Mouse (Mus musculus): Measurements from ENCODE around the gene St8sia1. TPM values are rescaled to one million over a fixed set of nuclear protein-coding genes. Genes with fewer than 3 reads are reported as not detected.
"Not testable (repeated sequence)": the region's sequence is repeated elsewhere in the genome, so short reads cannot be mapped to it uniquely, and the experiment has no call there.

St8sia1 gene
- polyA plus RNA-seq, 1 experiment from 2014 or later: 3.6 TPM

DNA sequence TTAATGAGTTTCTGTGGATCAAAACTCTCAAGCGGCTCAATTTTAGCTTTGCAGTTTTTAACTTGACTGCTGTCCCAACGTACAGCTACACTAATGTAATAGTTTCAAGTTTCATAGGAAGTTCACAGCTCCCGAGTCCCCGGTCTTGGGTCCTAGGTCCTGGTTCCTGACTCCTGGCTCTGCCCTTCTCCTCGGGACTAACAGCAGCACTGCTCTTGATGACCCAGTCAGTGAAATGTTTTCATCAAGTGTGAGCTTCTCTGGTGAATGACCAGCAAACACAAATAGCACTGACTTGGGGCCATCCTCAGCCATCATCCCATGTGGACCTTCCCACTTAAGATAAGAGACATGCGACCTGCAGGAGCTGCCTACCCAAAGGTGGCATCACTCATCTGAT lies 24.0 kb upstream of the St8sia1 start:
- Histone ChIP-seq H3K4me2 (no peak overlapping the region), H3K27ac (ENCODE audit: low read depth, low read length) (no peak overlapping the region), H3K4me3 (ENCODE audit: low read depth, low read length) (no peak overlapping the region), H3K9me3 (replicated peaks; ENCODE audit: control insufficient read depth, low read length) (no peaks in the 10 kb centered on the region), H3K27me3 (ENCODE audit: control insufficient read depth, insufficient read depth, low read length) (no peaks in the 10 kb centered on the region), H3K4me1 (ENCODE audit: control insufficient read depth, insufficient read depth, low read length) (peaks cover 8% of the 10 kb centered on the region), H3K36me3 (ENCODE audit: control insufficient read depth, insufficient read depth, low read length) (no peaks in the 10 kb centered on the region), H3K9ac (ENCODE audit: low read depth, low read length) (no peak overlapping the region)
- WGBS (ENCODE audit: insufficient replicate concordance): 65% methylated on average over 6 of the region's 6 CpGs
- no peak for ATAC-seq (replicated peaks; ENCODE audit: insufficient number of reproducible peaks, low FRiP score, low TSS enrichment)

- 74% methylated on average over 6 of the region's 6 CpGs for WGBS (ENCODE audit: insufficient replicate concordance)
- ATAC-seq (replicated peaks; ENCODE audit: insufficient number of reproducible peaks, low FRiP score, low TSS enrichment): no peak
- H3K27ac ChIP-seq (ENCODE audit: low read depth, low read length): no peak overlapping the region
- H3K4me2 ChIP-seq: no peak overlapping the region
- H3K27me3 ChIP-seq (ENCODE audit: control insufficient read depth, insufficient read depth, low read length): no peaks in the 10 kb centered on the region
- H3K4me3 ChIP-seq (ENCODE audit: low read depth, low read length): no peak overlapping the region
- no peaks in the 10 kb centered on the region for H3K36me3 ChIP-seq (ENCODE audit: control insufficient read depth, insufficient read depth, low read length)
- H3K4me1 ChIP-seq (ENCODE audit: control insufficient read depth, insufficient read depth, low read length): peaks cover 8% of the 10 kb centered on the region
- H3K9me3 ChIP-seq (replicated peaks; ENCODE audit: control insufficient read depth, low read length): no peaks in the 10 kb centered on the region
- H3K9ac ChIP-seq (ENCODE audit: low read depth, low read length): no peak overlapping the region
Measured at GRCm38 (mm10) chr6:142987616-142988015, 23.4 kb upstream of the St8sia1 start.

DNA sequence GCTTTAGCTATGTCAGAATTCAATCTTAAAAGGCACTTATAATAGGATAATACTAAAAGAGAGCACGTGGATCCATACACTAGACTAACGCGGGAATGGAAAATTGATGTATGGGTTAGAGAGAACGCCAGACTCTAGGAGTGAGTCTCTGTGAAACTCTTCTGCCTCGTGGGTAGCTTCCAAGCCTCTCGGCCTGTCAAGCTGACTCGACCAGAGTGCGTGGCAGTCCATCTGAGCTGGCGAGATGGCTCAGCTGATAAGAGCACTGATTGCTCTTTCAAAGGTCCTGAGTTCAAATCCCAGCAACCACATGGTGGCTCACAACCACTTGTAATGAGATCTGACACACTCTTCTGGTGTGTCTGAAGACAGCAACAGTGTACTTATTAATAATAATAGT lies 22.5 kb upstream of the St8sia1 start:
- not testable (repeated sequence) for H3K9ac ChIP-seq (ENCODE audit: low read depth, low read length); H3K4me2 ChIP-seq; H3K27ac ChIP-seq (ENCODE audit: low read depth, low read length); H3K27me3 ChIP-seq (ENCODE audit: control insufficient read depth, insufficient read depth, low read length); H3K36me3 ChIP-seq (ENCODE audit: control insufficient read depth, insufficient read depth, low read length); H3K4me1 ChIP-seq (ENCODE audit: control insufficient read depth, insufficient read depth, low read length); H3K4me3 ChIP-seq (ENCODE audit: low read depth, low read length); ATAC-seq (replicated peaks; ENCODE audit: insufficient number of reproducible peaks, low FRiP score, low TSS enrichment); H3K9me3 ChIP-seq (replicated peaks; ENCODE audit: control insufficient read depth, low read length)
- 83% methylated on average over 9 of the region's 9 CpGs for WGBS (ENCODE audit: insufficient replicate concordance)

DNA sequence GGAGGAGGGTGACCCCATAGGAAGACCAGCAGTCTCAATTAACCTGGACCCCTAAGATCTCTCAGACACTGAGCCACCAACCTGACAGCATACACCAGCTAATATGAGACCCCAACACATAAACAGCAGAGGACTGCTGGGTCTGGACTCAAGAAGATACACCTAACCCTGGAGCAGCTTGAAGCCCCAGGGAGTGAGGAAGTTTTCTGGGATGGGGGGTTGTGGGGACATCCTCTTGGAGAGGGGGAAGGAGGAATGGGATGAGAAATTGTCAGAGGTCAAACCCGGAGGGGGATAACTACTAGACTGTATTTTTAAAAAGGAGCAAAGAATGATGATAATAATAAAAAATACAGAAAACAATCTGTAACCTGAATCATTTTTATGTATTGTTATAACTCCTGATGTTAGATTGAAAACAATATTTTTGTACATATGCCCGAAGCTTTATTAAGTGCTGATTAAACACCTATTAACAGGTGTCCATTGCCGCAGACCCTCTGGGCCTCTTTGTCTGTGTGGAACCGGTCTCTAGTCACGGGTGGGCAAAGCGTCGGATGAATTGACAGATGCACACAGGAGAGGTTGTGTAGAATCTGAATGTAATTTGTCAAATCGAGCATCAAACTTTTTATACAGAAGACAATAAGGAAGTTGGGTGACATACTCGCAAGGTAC lies 21.4 kb upstream of the St8sia1 start:
- not testable (repeated sequence) for ATAC-seq (replicated peaks; ENCODE audit: insufficient number of reproducible peaks, low FRiP score, low TSS enrichment); H3K4me3 ChIP-seq (ENCODE audit: low read depth, low read length); H3K27ac ChIP-seq (ENCODE audit: low read depth, low read length); H3K4me2 ChIP-seq; H3K9me3 ChIP-seq (replicated peaks; ENCODE audit: control insufficient read depth, low read length); H3K27me3 ChIP-seq (ENCODE audit: control insufficient read depth, insufficient read depth, low read length); H3K4me1 ChIP-seq (ENCODE audit: control insufficient read depth, insufficient read depth, low read length); H3K9ac ChIP-seq (ENCODE audit: low read depth, low read length); H3K36me3 ChIP-seq (ENCODE audit: control insufficient read depth, insufficient read depth, low read length)
- WGBS (ENCODE audit: insufficient replicate concordance): 86% methylated on average over 9 of the region's 9 CpGs

DNA sequence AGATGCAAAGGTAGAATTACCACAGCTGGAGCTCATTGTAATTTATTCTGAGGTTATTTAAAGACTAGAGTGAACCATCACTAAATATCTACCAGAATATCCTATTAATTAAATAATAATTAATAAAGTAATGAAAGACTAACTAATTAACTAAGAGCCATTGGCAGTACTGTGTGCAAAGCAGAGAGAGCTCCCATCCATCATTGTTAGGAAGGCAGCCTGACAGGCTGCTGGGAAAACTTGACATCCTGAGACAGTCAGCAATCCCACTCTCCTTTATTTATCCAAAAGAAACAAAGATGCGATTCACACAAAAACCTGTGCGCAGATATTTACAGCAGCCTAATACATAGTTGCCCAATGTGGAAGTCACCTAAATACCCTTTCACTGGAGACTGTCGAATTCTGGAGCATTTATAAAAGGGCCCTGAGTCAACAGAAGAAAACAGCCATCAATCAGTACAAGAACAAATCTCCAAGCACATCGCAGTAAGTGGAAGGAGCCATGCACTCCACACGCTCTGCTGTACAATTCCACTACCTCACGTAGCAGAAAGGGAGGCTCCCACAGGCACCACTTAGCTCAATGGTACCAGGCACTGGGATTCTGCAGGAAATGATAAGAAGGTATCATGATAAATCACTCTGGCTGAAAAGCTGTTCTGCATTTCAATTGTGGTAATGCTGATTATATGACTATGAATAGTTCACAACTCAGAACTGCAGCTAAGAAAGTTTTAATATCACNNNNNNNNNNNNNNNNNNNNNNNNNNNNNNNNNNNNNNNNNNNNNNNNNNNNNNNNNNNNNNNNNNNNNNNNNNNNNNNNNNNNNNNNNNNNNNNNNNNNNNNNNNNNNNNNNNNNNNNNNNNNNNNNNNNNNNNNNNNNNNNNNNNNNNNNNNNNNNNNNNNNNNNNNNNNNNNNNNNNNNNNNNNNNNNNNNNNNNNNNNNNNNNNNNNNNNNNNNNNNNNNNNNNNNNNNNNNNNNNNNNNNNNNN lies 15.7 kb upstream of the St8sia1 start:
- peaks cover 10% of the 10 kb centered on the region; the same call in 1 of the 2 replicates for H3K4me1 ChIP-seq (ENCODE audit: control insufficient read depth, insufficient read depth, low read length)
- H3K4me2 ChIP-seq: peak overlapping the region; percentile 45
- no peak overlapping the region for H3K4me3 ChIP-seq (ENCODE audit: low read depth, low read length)
- H3K27ac ChIP-seq (ENCODE audit: low read depth, low read length): peak overlapping the region; percentile 69
- H3K36me3 ChIP-seq (ENCODE audit: control insufficient read depth, insufficient read depth, low read length): no peaks in the 10 kb centered on the region
- peak; percentile 73 for ATAC-seq (replicated peaks; ENCODE audit: insufficient number of reproducible peaks, low FRiP score, low TSS enrichment)
- no peaks in the 10 kb centered on the region for H3K9me3 ChIP-seq (replicated peaks; ENCODE audit: control insufficient read depth, low read length)
- H3K27me3 ChIP-seq (ENCODE audit: control insufficient read depth, insufficient read depth, low read length): no peaks in the 10 kb centered on the region
- no peak overlapping the region for H3K9ac ChIP-seq (ENCODE audit: low read depth, low read length)
- WGBS (ENCODE audit: insufficient replicate concordance): 20% methylated on average over 6 of the region's 6 CpGs

GRCm38 (mm10) chr6:142977221-142977620 lies 13.0 kb upstream of the St8sia1 start:
- Histone ChIP-seq H3K9me3 (replicated peaks; ENCODE audit: control insufficient read depth, low read length) (no peaks in the 10 kb centered on the region), H3K4me3 (ENCODE audit: low read depth, low read length) (no peak overlapping the region), H3K4me1 (ENCODE audit: control insufficient read depth, insufficient read depth, low read length) (peaks cover 10% of the 10 kb centered on the region; the same call in 1 of the 2 replicates), H3K4me2 (no peak overlapping the region), H3K27ac (ENCODE audit: low read depth, low read length) (no peak overlapping the region), H3K36me3 (ENCODE audit: control insufficient read depth, insufficient read depth, low read length) (no peaks in the 10 kb centered on the region), H3K27me3 (ENCODE audit: control insufficient read depth, insufficient read depth, low read length) (no peaks in the 10 kb centered on the region), H3K9ac (ENCODE audit: low read depth, low read length) (no peak overlapping the region)
- WGBS (ENCODE audit: insufficient replicate concordance): 50% methylated on average over 1 of the region's 1 CpGs
- ATAC-seq (replicated peaks; ENCODE audit: insufficient number of reproducible peaks, low FRiP score, low TSS enrichment): no peak

DNA sequence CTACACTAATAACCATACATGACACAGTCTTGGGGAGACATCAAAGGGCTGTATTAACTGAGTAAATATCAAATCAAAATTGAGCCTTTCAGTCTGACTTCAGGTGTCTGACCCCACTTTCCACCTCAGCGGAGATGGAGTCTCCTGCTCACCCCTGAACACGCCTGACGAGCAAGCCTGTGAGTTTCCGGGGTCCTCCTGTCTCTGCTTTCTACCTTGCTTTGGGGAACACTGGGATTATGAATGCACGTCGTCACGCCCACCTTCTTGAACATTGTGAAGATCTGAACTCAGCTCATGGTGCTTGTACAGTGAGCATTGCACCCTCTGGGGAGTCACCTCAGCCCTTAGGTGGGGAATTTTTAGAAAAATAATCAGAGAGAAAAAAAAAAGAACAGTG lies 9.0 kb upstream of the St8sia1 start:
- H3K27ac ChIP-seq (ENCODE audit: low read depth, low read length): no peak overlapping the region
- WGBS (ENCODE audit: insufficient replicate concordance): 81% methylated on average over 7 of the region's 7 CpGs
- H3K4me1 ChIP-seq (ENCODE audit: control insufficient read depth, insufficient read depth, low read length): no peaks in the 10 kb centered on the region
- H3K4me2 ChIP-seq: no peak overlapping the region
- H3K4me3 ChIP-seq (ENCODE audit: low read depth, low read length): no peak overlapping the region
- H3K9me3 ChIP-seq (replicated peaks; ENCODE audit: control insufficient read depth, low read length): no peaks in the 10 kb centered on the region
- H3K27me3 ChIP-seq (ENCODE audit: control insufficient read depth, insufficient read depth, low read length): no peaks in the 10 kb centered on the region
- ATAC-seq (replicated peaks; ENCODE audit: insufficient number of reproducible peaks, low FRiP score, low TSS enrichment): no peak
- no peak overlapping the region for H3K9ac ChIP-seq (ENCODE audit: low read depth, low read length)
- H3K36me3 ChIP-seq (ENCODE audit: control insufficient read depth, insufficient read depth, low read length): no peaks in the 10 kb centered on the region

- Histone ChIP-seq H3K27me3 (ENCODE audit: control insufficient read depth, insufficient read depth, low read length) (no peaks in the 10 kb centered on the region), H3K9ac (ENCODE audit: low read depth, low read length) (no peak overlapping the region), H3K4me3 (ENCODE audit: low read depth, low read length) (no peak overlapping the region), H3K4me1 (ENCODE audit: control insufficient read depth, insufficient read depth, low read length) (no peaks in the 10 kb centered on the region), H3K27ac (ENCODE audit: low read depth, low read length) (no peak overlapping the region), H3K9me3 (replicated peaks; ENCODE audit: control insufficient read depth, low read length) (no peaks in the 10 kb centered on the region), H3K4me2 (no peak overlapping the region), H3K36me3 (ENCODE audit: control insufficient read depth, insufficient read depth, low read length) (no peaks in the 10 kb centered on the region)
- WGBS (ENCODE audit: insufficient replicate concordance): 58% methylated on average over 2 of the region's 2 CpGs
- no peak for ATAC-seq (replicated peaks; ENCODE audit: insufficient number of reproducible peaks, low FRiP score, low TSS enrichment)
Measured at GRCm38 (mm10) chr6:142972205-142972604, 8.0 kb upstream of the St8sia1 start.
